Mouse (Mus musculus) liver, embryonic 15.5 days (tissue): ENCODE data around the gene Tmem17. TPM values are rescaled to one million over a fixed set of nuclear protein-coding genes. Genes with fewer than 3 reads are reported as not detected.

Source experiments
- ATAC-seq: fragments of 200-750 bp; cut with Nextera tagmentation; 2 replicates; pipeline ENCODE4 v1.8.0; 2017; ENCODE audit warnings: moderate number of reproducible peaks, mild to moderate bottlenecking, moderate library complexity; ENCODE audit not compliant: insufficient read depth
- H3K27ac ChIP-seq: fragments of 300-500 bp; sonication (generic); replicated peaks from 2 replicates; pipeline ENCODE4 v1.5.1; 2015; ENCODE audit warnings: mild to moderate bottlenecking, inconsistent platforms
- H3K27me3 ChIP-seq: fragments of 300-500 bp; sonication (generic); 2 replicates; pipeline ENCODE4 v1.6.1; 2015; ENCODE audit warnings: mild to moderate bottlenecking, inconsistent platforms
- H3K36me3 ChIP-seq: fragments of 300-500 bp; sonication (generic); replicated peaks from 2 replicates; pipeline ENCODE4 v1.6.1; 2015; ENCODE audit warnings: moderate library complexity, mild to moderate bottlenecking, inconsistent platforms
- H3K4me1 ChIP-seq: fragments of 300-500 bp; sonication (generic); replicated peaks from 2 replicates; pipeline ENCODE4 v1.6.1; 2015; ENCODE audit warnings: inconsistent platforms
- H3K4me2 ChIP-seq: fragments of 300-500 bp; sonication (generic); 2 replicates; pipeline ENCODE4 v1.6.1; 2015; ENCODE audit warnings: moderate library complexity, mild to moderate bottlenecking, inconsistent platforms
- H3K4me3 ChIP-seq: fragments of 300-500 bp; sonication (generic); replicated peaks from 2 replicates; pipeline ENCODE4 v1.5.1; 2015; ENCODE audit warnings: mild to moderate bottlenecking, inconsistent platforms
- H3K9ac ChIP-seq: fragments of 300-500 bp; sonication (generic); 2 replicates; pipeline ENCODE4 v1.6.1; 2015; ENCODE audit warnings: moderate library complexity, mild to moderate bottlenecking, inconsistent platforms
- H3K9me3 ChIP-seq: fragments of 300-500 bp; sonication (generic); replicated peaks from 2 replicates; pipeline ENCODE4 v1.6.1; 2016; ENCODE audit warnings: inconsistent platforms
- WGBS: fragments of 180-500 bp; shearing (Covaris S2); methylation state at CpG from one replicate; pipeline ENCODE4 v1.1.7; 2015; ENCODE audit warnings: mixed read lengths; ENCODE audit not compliant: insufficient replicate concordance; 5-methylcytosine and 5-hydroxymethylcytosine counted together
- polyA plus RNA-seq: library from polyadenylated mRNA; unstranded; fragments of >200 nt; fragmentation: Nextera tagmentation; extraction: Ambion mirVana; gene quantifications from 2 replicates; pipeline ENCODE4 v1.2.1, GENCODE M21; 2015

Tmem17 gene
- polyA plus RNA-seq, 1 experiment from 2014 or later: 1.8 TPM

- ATAC-seq: no peak
- 84% methylated on average over 2 of the region's 2 CpGs for WGBS
These were observed 3.2 kb downstream of the Tmem17 start for GRCm38 (mm10) chr11:22515061-22515460.

DNA sequence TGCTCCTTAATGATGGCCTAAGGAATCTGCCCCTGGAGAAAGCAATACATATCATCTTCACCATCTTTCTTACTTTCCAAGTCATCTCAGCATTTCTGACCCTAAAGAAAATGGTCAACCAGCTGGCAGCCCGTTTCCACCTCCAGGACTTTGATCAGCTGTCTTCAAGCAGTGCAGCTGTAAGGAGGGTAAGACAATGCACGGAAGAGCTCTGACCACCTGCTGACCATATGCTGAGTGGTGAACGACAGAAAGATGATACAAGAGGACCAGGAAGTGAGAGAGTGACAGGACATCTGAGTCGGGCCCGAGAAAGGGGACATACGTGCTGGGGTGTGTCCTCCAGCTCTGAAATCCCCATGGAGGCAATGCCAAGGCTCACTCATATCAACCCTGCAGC is 6.6 kb downstream of the Tmem17 start:
- H3K9me3 ChIP-seq: no peaks in the 10 kb centered on the region
- H3K4me3 ChIP-seq: no peak overlapping the region
- H3K36me3 ChIP-seq: no peaks in the 10 kb centered on the region
- no peak for ATAC-seq
- H3K4me1 ChIP-seq: no peaks in the 10 kb centered on the region
- H3K4me2 ChIP-seq: no peak overlapping the region
- no peak overlapping the region for H3K27ac ChIP-seq
- WGBS: 74% methylated on average over 6 of the region's 6 CpGs
- H3K27me3 ChIP-seq: no peaks in the 10 kb centered on the region
- H3K9ac ChIP-seq: no peak overlapping the region

More at GRCm38 (mm10) chr11:22515061-22515460, 3.2 kb downstream of the Tmem17 start:
- peaks cover 9% of the 10 kb centered on the region; the same call in 1 of the 2 replicates for H3K4me1 ChIP-seq
- no peaks in the 10 kb centered on the region for H3K9me3 ChIP-seq
- H3K36me3 ChIP-seq: no peaks in the 10 kb centered on the region
- H3K4me3 ChIP-seq: no peak overlapping the region
- no peaks in the 10 kb centered on the region for H3K27me3 ChIP-seq
- no peak overlapping the region for H3K27ac ChIP-seq
- no peak overlapping the region for H3K4me2 ChIP-seq
- H3K9ac ChIP-seq: no peak overlapping the region

DNA sequence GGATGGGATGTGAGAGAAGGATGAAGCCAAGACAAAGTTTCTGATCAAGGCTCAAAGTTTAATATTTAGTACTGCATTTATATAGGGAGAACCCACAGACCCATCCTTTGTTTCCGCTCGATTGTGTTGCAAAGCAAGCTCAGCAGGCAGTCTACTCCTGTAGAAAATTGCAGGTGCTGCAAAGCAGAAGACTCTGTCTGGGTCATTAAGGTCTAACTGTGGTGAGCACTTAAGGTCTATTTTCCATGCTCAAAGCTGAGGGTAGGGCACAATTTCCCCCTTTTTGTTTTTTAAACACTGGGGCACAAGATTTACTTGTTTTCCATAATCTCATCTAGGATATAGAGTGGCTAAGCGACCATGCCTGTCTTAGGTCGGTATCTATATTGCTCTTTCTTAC is 8.4 kb downstream of the Tmem17 start:
- Histone ChIP-seq H3K36me3 (no peaks in the 10 kb centered on the region), H3K4me3 (no peak overlapping the region), H3K4me1 (no peaks in the 10 kb centered on the region), H3K27ac (no peak overlapping the region), H3K27me3 (no peaks in the 10 kb centered on the region), H3K4me2 (no peak overlapping the region), H3K9me3 (no peaks in the 10 kb centered on the region), H3K9ac (no peak overlapping the region)
- WGBS: 73% methylated on average over 4 of the region's 4 CpGs
- no peak for ATAC-seq

- Histone ChIP-seq H3K27ac (no peak overlapping the region), H3K27me3 (no peaks in the 10 kb centered on the region), H3K4me2 (no peak overlapping the region), H3K36me3 (no peaks in the 10 kb centered on the region), H3K4me1 (no peaks in the 10 kb centered on the region), H3K9ac (no peak overlapping the region), H3K4me3 (no peak overlapping the region), H3K9me3 (no peaks in the 10 kb centered on the region)
- no peak for ATAC-seq
- WGBS: 71% methylated on average over 1 of the region's 1 CpGs
These were observed 12.7 kb downstream of the Tmem17 start for GRCm38 (mm10) chr11:22524606-22525005.

DNA sequence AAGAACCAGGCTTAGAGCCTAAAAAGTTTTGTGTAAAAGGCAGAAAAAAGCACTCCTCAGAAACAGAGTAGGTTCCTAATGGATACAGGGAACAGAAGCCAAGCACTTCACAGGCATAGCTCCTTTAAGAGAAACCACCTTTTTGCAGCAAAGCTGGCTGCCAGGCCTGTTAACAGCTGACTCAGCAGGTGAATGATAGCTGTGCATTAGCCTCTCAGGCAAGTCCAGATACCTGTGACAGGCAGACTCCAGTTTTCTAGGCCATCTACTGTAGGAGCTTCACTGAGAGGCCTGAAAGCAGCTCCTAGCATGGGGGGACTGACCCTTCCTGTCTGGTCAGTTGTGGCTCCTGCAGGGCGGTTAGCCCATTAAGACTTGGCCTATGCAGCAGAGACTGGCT is 28.7 kb downstream of the Tmem17 start:
- H3K4me1 ChIP-seq: no peaks in the 10 kb centered on the region
- ATAC-seq: no peak
- H3K27me3 ChIP-seq: no peaks in the 10 kb centered on the region
- no peak overlapping the region for H3K4me2 ChIP-seq
- H3K9me3 ChIP-seq: no peaks in the 10 kb centered on the region
- no peak overlapping the region for H3K9ac ChIP-seq
- no peak overlapping the region for H3K27ac ChIP-seq
- WGBS: 54% methylated on average over 1 of the region's 1 CpGs
- no peaks in the 10 kb centered on the region for H3K36me3 ChIP-seq
- H3K4me3 ChIP-seq: no peak overlapping the region

- Histone ChIP-seq H3K36me3 (no peaks in the 10 kb centered on the region), H3K4me1 (no peaks in the 10 kb centered on the region), H3K9ac (no peak overlapping the region), H3K27me3 (no peaks in the 10 kb centered on the region), H3K27ac (no peak overlapping the region), H3K4me3 (no peak overlapping the region), H3K4me2 (no peak overlapping the region), H3K9me3 (no peaks in the 10 kb centered on the region)
- 60% methylated on average over 1 of the region's 1 CpGs for WGBS
- ATAC-seq: no peak
These were observed 48.2 kb downstream of the Tmem17 start for GRCm38 (mm10) chr11:22560061-22560460.

GRCm38 (mm10) chr11:22560503-22561328 is 48.8 kb downstream of the Tmem17 start:
- Histone ChIP-seq H3K4me1 (no peaks in the 10 kb centered on the region), H3K9ac (no peak overlapping the region), H3K4me3 (no peak overlapping the region), H3K9me3 (no peaks in the 10 kb centered on the region), H3K4me2 (no peak overlapping the region), H3K27me3 (no peaks in the 10 kb centered on the region), H3K36me3 (no peaks in the 10 kb centered on the region), H3K27ac (no peak overlapping the region)
- 41% methylated on average over 6 of the region's 6 CpGs for WGBS
- ATAC-seq: no peak

DNA sequence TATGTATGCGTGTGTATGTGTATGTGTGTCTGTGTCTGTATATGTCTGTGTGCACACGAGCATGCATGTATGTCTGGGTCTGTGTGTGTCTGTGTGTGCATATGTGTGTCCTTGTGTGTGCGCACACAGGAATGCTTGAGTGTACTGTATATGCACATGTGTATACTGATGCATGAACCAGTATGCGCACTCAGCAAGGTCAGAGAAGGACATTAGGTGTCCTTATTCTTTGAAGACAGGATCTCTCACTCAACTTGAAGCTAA is 49.4 kb downstream of the Tmem17 start:
- Histone ChIP-seq H3K36me3 (no peaks in the 10 kb centered on the region), H3K4me2 (no peak overlapping the region), H3K9me3 (no peaks in the 10 kb centered on the region), H3K4me1 (no peaks in the 10 kb centered on the region), H3K4me3 (no peak overlapping the region), H3K27me3 (no peaks in the 10 kb centered on the region), H3K9ac (no peak overlapping the region), H3K27ac (no peak overlapping the region)
- 64% methylated on average over 4 of the region's 4 CpGs for WGBS
- no peak for ATAC-seq

DNA sequence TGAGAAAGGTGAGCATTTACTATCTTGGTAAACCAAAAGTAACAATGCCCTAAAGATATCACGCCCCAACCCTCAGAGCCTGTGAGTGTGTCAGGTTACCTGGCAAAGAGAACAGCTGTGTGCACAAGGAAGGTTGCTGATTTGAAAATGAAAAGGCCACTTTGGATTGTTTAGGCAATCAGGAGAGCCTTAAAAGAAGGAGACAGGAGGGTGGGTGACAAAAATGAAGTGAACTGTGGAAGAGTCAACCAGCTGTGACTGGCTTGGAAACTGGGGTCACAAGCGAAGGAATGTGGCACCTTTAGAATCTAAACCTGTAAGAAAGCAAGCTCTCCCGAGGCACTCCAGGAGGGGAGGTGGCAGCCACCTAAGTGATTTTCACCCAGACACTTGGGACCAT is 51.8 kb downstream of the Tmem17 start:
- WGBS: 49% methylated on average over 3 of the region's 3 CpGs
- H3K9me3 ChIP-seq: no peaks in the 10 kb centered on the region
- no peak overlapping the region for H3K9ac ChIP-seq

GRCm38 (mm10) chr11:22564676-22565075 is 52.8 kb downstream of the Tmem17 start:
- no peak overlapping the region for H3K4me3 ChIP-seq
- WGBS: 67% methylated on average over 3 of the region's 3 CpGs
- no peak overlapping the region for H3K4me2 ChIP-seq
- H3K4me1 ChIP-seq: no peaks in the 10 kb centered on the region
- H3K9ac ChIP-seq: no peak overlapping the region
- H3K27ac ChIP-seq: no peak overlapping the region
- no peak for ATAC-seq
- H3K36me3 ChIP-seq: no peaks in the 10 kb centered on the region
- H3K27me3 ChIP-seq: no peaks in the 10 kb centered on the region
- no peaks in the 10 kb centered on the region for H3K9me3 ChIP-seq

More for the DNA sequence above, 51.8 kb downstream of the Tmem17 start:
- Histone ChIP-seq H3K4me1 (no peaks in the 10 kb centered on the region), H3K36me3 (no peaks in the 10 kb centered on the region), H3K4me2 (no peak overlapping the region), H3K27me3 (no peaks in the 10 kb centered on the region), H3K27ac (no peak overlapping the region), H3K4me3 (no peak overlapping the region)
- ATAC-seq: no peak
